Mouse (Mus musculus): ENCODE measurements at regions not wholly inside any gene's neighbourhood (a gene's known extent, or its start where the extent isn't known, plus 50 kb on each side); places are given as distances from the start of the nearest gene placed in this dataset.

DNA sequence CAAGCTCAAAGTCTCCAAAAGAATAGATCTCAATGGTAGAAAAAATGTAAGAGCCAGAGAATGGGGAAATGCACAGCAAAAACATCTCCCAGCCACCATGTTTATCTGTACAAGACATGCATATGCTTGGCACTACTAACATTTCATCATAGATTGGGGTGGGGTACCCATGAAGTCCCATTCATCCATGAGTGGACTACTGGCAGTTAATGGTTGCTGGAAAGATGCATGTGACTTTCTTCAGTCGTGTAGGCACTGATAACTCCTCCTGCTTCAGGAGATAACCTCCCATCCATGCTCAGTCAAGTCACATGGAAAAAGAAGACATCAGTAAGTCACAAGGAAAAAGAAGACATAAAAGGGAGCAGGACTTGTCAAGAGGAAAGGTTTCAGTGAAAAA, 65.3 kb downstream of the Lpar4 start:
- Histone ChIP-seq H3K4me1 (ENCODE audit: insufficient read depth) (no peaks in the 10 kb centered on the region), H3K9ac (replicated peaks) (no peak overlapping the region), H3K36me3 (replicated peaks; ENCODE audit: insufficient read depth, low read length) (no peaks in the 10 kb centered on the region), H3K27me3 (ENCODE audit: insufficient read depth, low read length) (no peaks in the 10 kb centered on the region), H3K27ac (ENCODE audit: low read depth) (no peak overlapping the region), H3K9me3 (ENCODE audit: low read length) (no peaks in the 10 kb centered on the region), H3K4me2 (ENCODE audit: low read depth, low read length) (no peak overlapping the region), H3K4me3 (ENCODE audit: low read depth, low read length) (no peak overlapping the region)
- WGBS (ENCODE audit: insufficient replicate concordance), result 29% methylated on average over 1 of the region's 1 CpGs
- ATAC-seq (no peak), DNase-seq (no peak)
- no peak for TF ChIP-seq EP300 (IDR thresholded peaks at IDR 0.05; ENCODE audit: low read depth)
- TF ChIP-seq CTCF (IDR thresholded peaks at IDR 0.05; ENCODE audit: low read depth), result no peak

DNA sequence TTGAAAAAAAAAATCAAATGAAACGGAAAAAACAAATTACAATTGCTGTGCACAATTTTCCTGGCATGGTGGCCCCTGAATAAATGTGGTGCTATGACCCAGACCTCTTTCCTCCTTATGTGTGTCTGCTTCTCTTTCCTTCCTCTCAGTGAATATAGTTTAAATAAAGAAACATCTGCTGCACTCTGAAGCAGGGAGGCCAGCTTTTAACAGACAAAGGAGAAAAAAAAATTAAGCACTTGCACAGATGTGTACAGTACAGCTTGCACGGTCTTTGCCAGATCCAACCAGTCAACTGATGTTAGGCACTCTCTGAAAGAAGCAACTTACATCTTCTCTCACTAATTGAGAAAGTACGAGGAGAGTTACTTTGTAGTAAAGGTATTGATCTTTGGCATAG, 66.4 kb downstream of the Lpar4 start:
- no peak for ATAC-seq
- H3K27me3 ChIP-seq (ENCODE audit: insufficient read depth, low read length), result no peaks in the 10 kb centered on the region

DNA sequence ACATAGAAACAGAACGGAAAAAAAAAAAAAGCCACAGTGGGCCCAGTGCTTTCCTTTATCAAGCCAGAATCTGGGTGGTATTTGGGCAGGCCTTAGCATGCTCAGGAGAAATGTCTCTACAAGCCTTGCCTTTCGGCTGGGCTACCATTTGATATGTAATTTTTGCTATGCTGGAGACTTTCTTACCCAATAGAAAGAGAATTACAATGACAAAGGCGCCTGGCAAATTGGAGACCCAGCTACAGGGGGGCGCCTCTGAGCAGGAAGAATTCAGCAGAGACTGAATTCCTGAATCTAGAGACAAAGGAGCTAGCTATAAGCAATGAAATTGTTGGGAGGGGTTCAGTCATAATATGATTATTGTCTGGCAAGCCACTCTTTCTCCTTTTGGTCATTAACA, 67.4 kb downstream of the Lpar4 start:
- no peak for DNase-seq
- 57% methylated on average over 4 of the region's 4 CpGs for whole genome bisulfite sequencing (ENCODE audit: insufficient replicate concordance)
- TF ChIP-seq EP300 (IDR thresholded peaks at IDR 0.05; ENCODE audit: low read depth) (no peak), CTCF (IDR thresholded peaks at IDR 0.05; ENCODE audit: low read depth) (no peak)
- Histone ChIP-seq H3K4me2 (ENCODE audit: low read depth, low read length) (no peak overlapping the region), H3K9ac (replicated peaks) (no peak overlapping the region), H3K27ac (ENCODE audit: low read depth) (no peak overlapping the region), H3K4me3 (ENCODE audit: low read depth, low read length) (no peak overlapping the region), H3K4me1 (ENCODE audit: insufficient read depth) (no peaks in the 10 kb centered on the region), H3K36me3 (replicated peaks; ENCODE audit: insufficient read depth, low read length) (no peaks in the 10 kb centered on the region), H3K27me3 (ENCODE audit: insufficient read depth, low read length) (no peaks in the 10 kb centered on the region), H3K9me3 (ENCODE audit: low read length) (no peaks in the 10 kb centered on the region)
- ATAC-seq, result no peak

More for the DNA sequence above, 66.4 kb downstream of the Lpar4 start:
- H3K36me3 ChIP-seq (replicated peaks; ENCODE audit: insufficient read depth, low read length), result no peaks in the 10 kb centered on the region
- no peak overlapping the region for H3K27ac ChIP-seq (ENCODE audit: low read depth)
- no peaks in the 10 kb centered on the region for H3K9me3 ChIP-seq (ENCODE audit: low read length)
- H3K4me1 ChIP-seq (ENCODE audit: insufficient read depth), result no peaks in the 10 kb centered on the region
- H3K9ac ChIP-seq (replicated peaks), result no peak overlapping the region
- 63% methylated on average over 3 of the region's 3 CpGs for WGBS (ENCODE audit: insufficient replicate concordance)
- H3K4me3 ChIP-seq (ENCODE audit: low read depth, low read length), result no peak overlapping the region
- no peak overlapping the region for H3K4me2 ChIP-seq (ENCODE audit: low read depth, low read length)
- TF ChIP-seq EP300 (IDR thresholded peaks at IDR 0.05; ENCODE audit: low read depth) (no peak), CTCF (IDR thresholded peaks at IDR 0.05; ENCODE audit: low read depth) (no peak)
- DNase-seq, result no peak

GRCm38 (mm10) chrX:107004496-107004895, 83.8 kb upstream of the P2ry10 start:
- ATAC-seq, result no peak
- Histone ChIP-seq H3K27me3 (ENCODE audit: insufficient read depth, low read length) (no peaks in the 10 kb centered on the region), H3K36me3 (replicated peaks; ENCODE audit: insufficient read depth, low read length) (no peaks in the 10 kb centered on the region), H3K9me3 (ENCODE audit: low read length) (no peaks in the 10 kb centered on the region), H3K9ac (replicated peaks) (no peak overlapping the region), H3K4me2 (ENCODE audit: low read depth, low read length) (no peak overlapping the region), H3K4me3 (ENCODE audit: low read depth, low read length) (no peak overlapping the region), H3K27ac (ENCODE audit: low read depth) (no peak overlapping the region), H3K4me1 (ENCODE audit: insufficient read depth) (no peaks in the 10 kb centered on the region)
- 69% methylated on average over 7 of the region's 7 CpGs for WGBS (ENCODE audit: insufficient replicate concordance)
- no peak for TF ChIP-seq CTCF (IDR thresholded peaks at IDR 0.05; ENCODE audit: low read depth)
- no peak for TF ChIP-seq EP300 (IDR thresholded peaks at IDR 0.05; ENCODE audit: low read depth)
- no peak for DNase-seq

DNA sequence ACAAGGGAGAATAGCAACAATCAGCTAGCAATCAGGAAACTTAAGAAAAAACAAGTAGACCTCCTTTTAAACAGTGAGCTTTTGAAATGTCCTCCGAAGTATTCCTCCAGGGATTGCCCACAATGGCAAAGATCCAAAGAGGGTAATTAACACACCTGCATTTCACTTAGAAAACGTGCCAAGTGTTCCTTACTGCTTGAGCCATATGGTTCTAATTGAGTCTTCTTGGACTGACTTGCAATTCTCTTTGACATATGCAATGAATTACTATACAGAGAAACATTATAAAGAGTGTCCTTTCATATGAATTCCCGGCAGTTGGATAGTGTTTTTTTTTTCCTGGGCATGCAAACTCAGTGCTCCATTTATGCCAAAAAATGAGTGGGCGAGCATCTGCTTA, 79.3 kb upstream of the P2ry10 start:
- DNase-seq, result no peak
- H3K9ac ChIP-seq (replicated peaks), result no peak overlapping the region
- WGBS (ENCODE audit: insufficient replicate concordance), result 66% methylated on average over 4 of the region's 4 CpGs
- ATAC-seq, result no peak
- H3K4me2 ChIP-seq (ENCODE audit: low read depth, low read length), result no peak overlapping the region
- H3K36me3 ChIP-seq (replicated peaks; ENCODE audit: insufficient read depth, low read length), result no peaks in the 10 kb centered on the region
- no peaks in the 10 kb centered on the region for H3K9me3 ChIP-seq (ENCODE audit: low read length)
- H3K27me3 ChIP-seq (ENCODE audit: insufficient read depth, low read length), result no peaks in the 10 kb centered on the region
- H3K27ac ChIP-seq (ENCODE audit: low read depth), result no peak overlapping the region
- TF ChIP-seq EP300 (IDR thresholded peaks at IDR 0.05; ENCODE audit: low read depth) (no peak), CTCF (IDR thresholded peaks at IDR 0.05; ENCODE audit: low read depth) (no peak)
- no peaks in the 10 kb centered on the region for H3K4me1 ChIP-seq (ENCODE audit: insufficient read depth)
- H3K4me3 ChIP-seq (ENCODE audit: low read depth, low read length), result no peak overlapping the region

- Histone ChIP-seq H3K4me2 (ENCODE audit: low read depth, low read length) (no peak overlapping the region), H3K9me3 (ENCODE audit: low read length) (no peaks in the 10 kb centered on the region), H3K4me3 (ENCODE audit: low read depth, low read length) (no peak overlapping the region), H3K4me1 (ENCODE audit: insufficient read depth) (no peaks in the 10 kb centered on the region), H3K36me3 (replicated peaks; ENCODE audit: insufficient read depth, low read length) (no peaks in the 10 kb centered on the region), H3K9ac (replicated peaks) (no peak overlapping the region), H3K27me3 (ENCODE audit: insufficient read depth, low read length) (no peaks in the 10 kb centered on the region), H3K27ac (ENCODE audit: low read depth) (no peak overlapping the region)
- 67% methylated on average over 3 of the region's 3 CpGs for WGBS (ENCODE audit: insufficient replicate concordance)
- ATAC-seq, result no peak
- TF ChIP-seq CTCF (IDR thresholded peaks at IDR 0.05; ENCODE audit: low read depth), result no peak
- TF ChIP-seq EP300 (IDR thresholded peaks at IDR 0.05; ENCODE audit: low read depth), result no peak
- no peak for DNase-seq
Measured at GRCm38 (mm10) chrX:107012615-107013014, 75.7 kb upstream of the P2ry10 start.

GRCm38 (mm10) chrX:107015335-107015734, 73.0 kb upstream of the P2ry10 start:
- H3K4me3 ChIP-seq (ENCODE audit: low read depth, low read length), result no peak overlapping the region
- H3K27me3 ChIP-seq (ENCODE audit: insufficient read depth, low read length), result no peaks in the 10 kb centered on the region
- H3K27ac ChIP-seq (ENCODE audit: low read depth), result no peak overlapping the region
- DNase-seq, result no peak
- no peaks in the 10 kb centered on the region for H3K9me3 ChIP-seq (ENCODE audit: low read length)
- no peak overlapping the region for H3K4me2 ChIP-seq (ENCODE audit: low read depth, low read length)
- peak; percentile 38 for TF ChIP-seq CTCF (IDR thresholded peaks at IDR 0.05; ENCODE audit: low read depth)
- no peak for TF ChIP-seq EP300 (IDR thresholded peaks at IDR 0.05; ENCODE audit: low read depth)
- no peak overlapping the region for H3K9ac ChIP-seq (replicated peaks)
- WGBS (ENCODE audit: insufficient replicate concordance), result 17% methylated on average over 1 of the region's 1 CpGs
- H3K4me1 ChIP-seq (ENCODE audit: insufficient read depth), result no peaks in the 10 kb centered on the region
- ATAC-seq, result no peak
- H3K36me3 ChIP-seq (replicated peaks; ENCODE audit: insufficient read depth, low read length), result no peaks in the 10 kb centered on the region

Data from liver, postnatal 0 days (tissue).